Mouse (Mus musculus) gastrocnemius, postnatal 36 days (tissue): ENCODE data around the gene Olfr784. TPM values are rescaled to one million over a fixed set of nuclear protein-coding genes. Genes with fewer than 3 reads are reported as not detected.
"Not testable (repeated sequence)": the region's sequence is repeated elsewhere in the genome, so short reads cannot be mapped to it uniquely, and the experiment has no call there.

Experiments
- DNase-seq, 2 experiments: peaks; one replicate each; pipeline ENCODE4 v3.0.0; 2022
- intact Hi-C: fragments of 180-260 bp; cut with DNase I; formaldehyde crosslinking; loops from one replicate; pipeline ENCODE4 v1.15.1; 2025
- long read RNA-seq, 2 experiments: library from polyadenylated mRNA; stranded (forward); transcript quantifications; one replicate each; pipeline ENCODE4 v2.0.0; 2021
- total RNA-seq, 2 experiments: library from RNA; stranded (reverse); gene quantifications; 2 replicates each; pipeline ENCODE4 v1.2.3; 2021

Gene Olfr784
- total RNA-seq: under 1 TPM in 1 of 2 experiments, not detected in 1; 0.10 TPM
- long read RNA-seq, experiment 1: 0 reads
- long read RNA-seq, experiment 2: 0 reads

DNA sequence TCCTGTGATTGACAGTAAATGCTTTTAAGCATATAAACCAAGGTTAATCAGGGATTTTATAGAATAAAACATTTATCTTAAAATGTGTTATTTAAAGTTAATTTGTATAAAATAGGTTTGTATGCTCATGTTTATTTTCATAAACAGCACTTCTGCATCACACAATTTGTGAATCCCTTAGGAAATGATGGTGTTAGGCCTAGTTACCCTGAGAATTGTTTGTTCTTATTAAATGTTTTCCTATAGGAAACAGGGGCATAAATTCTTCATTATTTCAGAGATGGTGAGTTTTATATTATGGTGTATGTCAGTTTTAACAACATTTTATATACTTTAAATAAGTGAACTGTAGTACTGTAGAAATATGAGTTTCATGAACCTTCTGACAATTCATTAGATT, at the start of gene Olfr784:
Gene Olfr784 (plus strand): TSS at position 301 of the 400 bp plus-strand sequence.
- no peak for DNase-seq
- intact Hi-C loops: no loop called here

DNA sequence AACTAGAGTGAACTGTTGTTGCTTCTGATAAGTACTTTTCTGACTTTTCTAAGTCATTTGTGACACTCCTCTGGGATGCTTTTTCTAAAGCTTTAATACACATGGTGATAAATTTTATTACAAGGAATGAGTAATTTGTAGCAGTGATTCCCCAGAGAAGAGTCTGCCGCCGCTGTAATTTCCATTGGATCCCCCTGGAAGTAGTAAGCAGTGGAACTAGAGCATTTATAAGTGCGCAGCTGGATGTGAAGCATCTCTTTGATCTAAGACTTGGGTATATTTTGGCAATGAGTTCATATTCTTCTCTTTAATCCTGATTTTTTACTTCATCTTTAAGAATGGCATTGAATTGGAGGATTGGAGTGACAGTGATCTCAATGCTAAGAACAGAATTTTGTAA, 35.3 kb upstream of the Olfr784 start, which contains the start of gene Olfr782:
Gene Olfr782 (plus strand): TSS at position 301 of the 400 bp plus-strand sequence.
- intact Hi-C loops: no loop called here
- DNase-seq: no peak

- intact Hi-C loops, DNase-seq: not testable (repeated sequence)
Observed at GRCm38 (mm10) chr10:129352475-129352874, 31.4 kb upstream of the Olfr784 start.

GRCm38 (mm10) chr10:129356496-129356895, 27.4 kb upstream of the Olfr784 start:
- DNase-seq, intact Hi-C loops: not testable (repeated sequence)

DNA sequence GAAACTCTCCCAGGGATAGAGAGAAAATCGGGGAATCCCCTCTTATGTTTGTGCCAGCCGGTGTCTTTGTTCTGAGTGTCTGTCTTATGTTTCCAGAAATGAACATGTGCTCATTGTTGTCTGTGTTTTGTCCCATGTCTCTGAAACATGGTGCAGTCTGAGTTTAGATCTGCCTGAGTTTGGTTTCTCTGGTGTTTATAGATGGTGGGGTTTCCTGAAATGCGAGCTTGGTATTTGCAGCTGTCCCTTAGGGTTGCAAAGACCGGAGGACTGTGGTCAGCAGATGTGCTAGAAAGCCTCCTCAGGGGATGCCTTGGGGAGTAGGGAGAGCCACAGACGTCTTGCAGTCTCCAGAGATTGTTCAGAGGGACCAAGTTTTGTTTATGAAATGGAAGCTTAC, 26.6 kb upstream of the Olfr784 start:
- intact Hi-C loops: no loop called here
- no peak for DNase-seq

DNA sequence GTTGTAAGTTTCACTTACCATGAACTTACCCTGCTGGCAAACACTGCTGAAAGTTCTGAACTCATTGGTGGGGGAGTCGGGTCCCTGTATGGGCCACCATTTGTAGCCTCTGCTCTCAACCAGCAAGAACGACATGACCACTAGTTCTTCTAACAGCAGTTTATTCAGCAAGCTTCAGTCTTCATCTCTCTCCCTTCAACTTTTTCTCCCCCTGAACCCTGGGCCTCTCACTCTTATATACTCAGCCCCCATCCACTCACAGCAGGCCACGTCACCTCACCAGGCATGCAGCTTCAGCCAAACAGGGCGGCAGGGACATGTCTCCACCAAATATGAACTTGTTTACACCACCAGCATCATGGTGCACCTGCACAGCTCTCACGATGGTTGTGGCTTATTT, 9.8 kb upstream of the Olfr784 start:
- intact Hi-C loops, DNase-seq: not testable (repeated sequence)

- DNase-seq: no peak
- intact Hi-C loops: no loop called here
Observed at GRCm38 (mm10) chr10:129400892-129401291, 17.0 kb downstream of the Olfr784 start.

DNA sequence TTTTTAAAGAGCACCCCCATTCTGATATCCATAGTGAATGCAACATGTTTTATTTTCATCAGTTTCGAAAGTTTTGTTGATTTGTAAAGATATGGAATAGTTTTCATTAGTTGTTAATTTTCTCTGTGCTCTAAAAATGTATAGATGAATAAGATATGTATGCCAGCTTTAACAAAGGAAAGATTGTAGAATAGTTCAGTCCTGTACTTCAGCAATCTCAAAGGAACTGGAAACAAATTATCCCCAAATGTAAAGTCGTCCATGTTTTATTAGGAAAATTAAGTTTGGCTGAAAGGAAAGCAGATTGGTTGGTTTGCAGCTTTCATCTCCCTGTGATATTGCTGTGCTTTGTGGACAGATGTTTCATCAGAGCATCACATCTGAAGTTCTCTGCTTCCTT, 21.2 kb downstream of the Olfr784 start, which contains the start of gene Olfr785:
Gene Olfr785 (plus strand): TSS at position 301 of the 400 bp plus-strand sequence.
- intact Hi-C loops: no loop called here
- DNase-seq: no peak

DNA sequence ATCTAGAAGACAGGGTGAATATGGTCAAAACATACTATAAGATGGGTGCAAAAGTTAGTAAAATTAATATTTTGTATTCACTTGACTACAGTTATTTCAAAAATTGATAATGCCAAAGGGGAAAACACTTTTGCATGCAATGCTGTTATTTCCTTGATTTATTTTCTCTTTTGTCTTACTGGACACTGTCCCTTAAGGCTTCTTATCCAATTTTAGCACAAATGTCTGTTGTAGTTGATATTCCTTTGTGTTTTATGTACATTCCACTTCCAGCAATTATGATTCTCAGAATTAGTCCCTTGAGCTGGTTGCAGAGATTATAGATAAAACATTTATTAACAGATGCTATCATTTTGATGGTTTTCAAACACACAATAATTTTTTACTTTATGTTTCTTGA, 43.1 kb downstream of the Olfr784 start, which contains the start of gene Olfr786:
Gene Olfr786 (plus strand): TSS at position 301 of the 400 bp plus-strand sequence.
- intact Hi-C loops: no loop called here
- DNase-seq: no peak

Other genes starting within 250 kb of the Olfr784 start
- gene Olfr770, start 245.1 kb upstream of the Olfr784 start, total RNA-seq: not detected
- gene Olfr771, start 219.3 kb upstream of the Olfr784 start, total RNA-seq: not detected
- not detected for gene Olfr772, start 206.2 kb upstream of the Olfr784 start, total RNA-seq
- not detected for gene Olfr773, start 196.7 kb upstream of the Olfr784 start, total RNA-seq
- not detected for gene Olfr774, start 147.9 kb upstream of the Olfr784 start, total RNA-seq
- not detected for gene Olfr775, start 135.7 kb upstream of the Olfr784 start, total RNA-seq
- gene Olfr776, start 125.0 kb upstream of the Olfr784 start, total RNA-seq: not detected
- gene Olfr777, start 112.6 kb upstream of the Olfr784 start, total RNA-seq: not detected
- not detected for gene Olfr780, start 66.0 kb upstream of the Olfr784 start, total RNA-seq
- gene Olfr781, start 55.2 kb upstream of the Olfr784 start, total RNA-seq: not detected
- not detected for gene Olfr782, start 35.2 kb upstream of the Olfr784 start, total RNA-seq
- not detected for gene Olfr785, start 21.3 kb downstream of the Olfr784 start, total RNA-seq
- gene Olfr786, start 43.2 kb downstream of the Olfr784 start, total RNA-seq: not detected
- gene Olfr787, start 77.8 kb downstream of the Olfr784 start, total RNA-seq: not detected
- not detected for gene Olfr788, start 86.9 kb downstream of the Olfr784 start, total RNA-seq
- gene Olfr789, start 100.7 kb downstream of the Olfr784 start, total RNA-seq: not detected
- gene Olfr790, start 114.4 kb downstream of the Olfr784 start, total RNA-seq: not detected
- not detected for gene Olfr791, start 137.7 kb downstream of the Olfr784 start, total RNA-seq
- not detected for gene Olfr792, start 155.1 kb downstream of the Olfr784 start, total RNA-seq
- not detected for gene Olfr794, start 183.6 kb downstream of the Olfr784 start, total RNA-seq
- not detected for gene Olfr796, start 228.5 kb downstream of the Olfr784 start, total RNA-seq
- gene Olfr798, start 243.9 kb downstream of the Olfr784 start, total RNA-seq: not detected